Mouse (Mus musculus) myocyte (in vitro differentiated cells): Measurements from ENCODE around the gene 4933424G06Rik.

Experiments used
- CEBPB ChIP-seq: IDR thresholded peaks from 2 replicates; pipeline ENCODE4 v1.6.1; 2011; ENCODE audit warnings: mild to moderate bottlenecking, moderate library complexity; ENCODE audit not compliant: poor library complexity, insufficient read depth, severe bottlenecking
- POLR2A ChIP-seq: IDR thresholded peaks from one replicate; pipeline ENCODE4 v1.6.1; 2011; ENCODE audit warnings: low read depth, mild to moderate bottlenecking, control low read depth, moderate library complexity; ENCODE audit not compliant: insufficient read length

DNA sequence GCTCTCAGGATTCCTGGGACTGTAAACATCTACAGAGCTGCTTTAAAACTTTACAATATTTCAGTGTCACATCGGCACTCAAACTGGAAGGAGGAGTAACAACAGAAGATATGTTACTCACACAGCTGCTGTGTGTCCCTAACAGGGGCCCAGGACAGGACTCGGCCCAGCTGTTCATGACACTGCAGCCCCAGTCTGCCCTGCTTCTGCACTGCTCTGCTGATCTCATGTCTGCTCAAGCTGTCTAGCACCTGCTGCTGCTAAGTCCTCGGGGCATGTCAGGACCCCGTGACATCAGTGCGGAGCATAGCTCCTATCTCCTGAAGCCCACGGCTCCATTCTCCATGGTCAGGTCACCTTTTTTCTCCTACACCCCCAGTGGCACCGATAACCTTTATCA, 86.8 kb downstream of the 4933424G06Rik start:
- no peak for TF ChIP-seq CEBPB
- TF ChIP-seq POLR2A, result no peak
